Mouse (Mus musculus): ENCODE data around the gene Gm20431. TPM values are rescaled to one million over a fixed set of nuclear protein-coding genes. Genes with fewer than 3 reads are reported as not detected.
"Not testable (repeated sequence)": the region's sequence is repeated elsewhere in the genome, so short reads cannot be mapped to it uniquely, and the experiment has no call there.

Gene Gm20431
- total RNA-seq, 2 experiments from 2014 or later = not detected

GRCm38 (mm10) chr2:167633537-167633872 is 27.8 kb downstream of the Gm20431 start:
- ATAC-seq (replicated peaks; ENCODE audit: low FRiP score, poor library complexity, severe bottlenecking) = no peak

- ATAC-seq (replicated peaks; ENCODE audit: low FRiP score, poor library complexity, severe bottlenecking) = no peak
Measured at GRCm38 (mm10) chr2:167632731-167633536, 28.4 kb downstream of the Gm20431 start.

DNA sequence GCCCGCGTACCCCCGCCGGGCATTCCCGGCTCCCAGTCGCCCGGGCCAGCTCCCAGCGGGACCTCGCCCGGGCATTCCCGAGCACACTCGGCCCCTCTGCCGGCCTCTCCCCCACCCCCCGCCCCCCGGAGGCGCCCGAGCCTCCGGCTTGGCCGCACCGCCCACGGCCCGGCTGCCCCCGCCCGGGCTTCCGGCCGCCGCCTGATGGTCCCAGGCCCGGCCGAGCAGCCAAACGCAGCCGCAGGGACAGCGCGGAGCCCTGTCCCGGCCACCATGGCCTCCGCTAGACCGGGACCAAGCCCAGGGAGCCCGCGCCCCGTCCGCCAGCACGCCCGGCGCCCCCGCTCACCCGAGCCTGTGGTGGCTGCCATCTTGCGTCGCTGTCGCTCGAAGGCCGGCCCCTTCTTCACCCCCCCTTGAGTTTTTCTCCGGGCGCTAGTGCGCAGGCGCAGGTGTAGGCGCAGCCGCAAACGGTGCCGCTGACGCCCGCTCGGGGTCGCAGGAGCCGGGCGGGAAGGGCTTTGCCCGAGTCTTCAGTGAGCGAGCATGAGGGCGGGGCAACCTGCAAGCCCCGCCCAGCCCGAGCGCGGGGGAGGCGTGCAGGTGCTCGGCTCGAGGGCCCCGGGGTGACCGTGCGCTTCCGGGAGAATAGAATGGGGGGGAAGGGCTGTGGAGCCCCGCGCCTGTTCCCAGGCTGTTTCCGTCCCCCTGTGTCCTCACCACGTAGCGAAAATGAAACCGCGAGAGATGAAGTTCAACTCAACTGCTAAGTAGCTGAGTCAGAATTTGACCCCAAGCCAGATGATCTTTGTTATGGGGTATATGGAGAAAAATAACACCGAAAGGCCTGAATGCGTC is 29.5 kb downstream of the Gm20431 start, which contains the start of gene Ube2v1:
Gene Ube2v1 (minus strand): TSS at position 505 of the 858 bp plus-strand sequence.
- peak; percentile 43 for ATAC-seq (replicated peaks; ENCODE audit: low FRiP score, poor library complexity, severe bottlenecking)

DNA sequence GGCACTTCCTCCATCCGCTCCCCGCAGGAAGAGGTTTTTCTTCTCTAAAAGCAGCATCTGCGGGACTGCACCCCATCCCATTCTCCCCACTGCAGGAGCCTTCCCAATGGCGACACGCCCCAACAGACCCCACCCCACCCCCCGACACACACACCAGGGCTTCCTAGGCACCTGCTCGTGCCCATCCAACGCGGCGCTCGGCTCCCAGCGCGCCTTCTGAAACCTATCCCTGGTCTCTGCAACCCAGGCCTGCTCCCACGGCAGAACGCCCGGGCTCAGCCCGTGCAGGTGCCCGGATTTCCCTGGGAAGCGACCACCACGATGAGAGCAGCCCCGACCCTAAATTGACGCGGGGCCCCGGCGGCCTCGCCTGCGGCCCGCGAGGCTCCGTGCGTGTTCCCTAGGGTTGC is 30.1 kb downstream of the Gm20431 start:
- no peak for ATAC-seq (replicated peaks; ENCODE audit: low FRiP score, poor library complexity, severe bottlenecking)

DNA sequence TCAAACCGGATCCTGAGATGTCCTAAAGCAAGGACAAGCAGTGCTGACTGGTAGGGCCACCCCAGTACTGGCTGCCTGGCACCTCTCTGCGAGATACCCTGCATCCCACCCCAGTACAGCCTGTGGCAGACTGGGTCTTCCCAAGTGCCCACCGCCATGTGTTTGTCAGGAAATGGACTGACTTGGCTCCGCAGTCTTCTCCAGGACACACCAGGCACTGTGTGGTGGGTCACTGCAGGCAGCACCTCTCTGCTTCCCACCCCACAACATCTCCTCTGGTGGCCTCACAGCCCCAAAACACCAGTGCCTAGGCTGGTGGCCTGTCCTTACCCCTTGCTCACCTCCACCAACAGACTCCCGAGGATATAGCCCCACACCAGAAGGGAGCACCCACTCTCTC is 30.9 kb downstream of the Gm20431 start:
- ATAC-seq (replicated peaks; ENCODE audit: low FRiP score, poor library complexity, severe bottlenecking) = no peak

GRCm38 (mm10) chr2:167629665-167630209 is 31.6 kb downstream of the Gm20431 start:
- ATAC-seq (replicated peaks; ENCODE audit: low FRiP score, poor library complexity, severe bottlenecking) = no peak

DNA sequence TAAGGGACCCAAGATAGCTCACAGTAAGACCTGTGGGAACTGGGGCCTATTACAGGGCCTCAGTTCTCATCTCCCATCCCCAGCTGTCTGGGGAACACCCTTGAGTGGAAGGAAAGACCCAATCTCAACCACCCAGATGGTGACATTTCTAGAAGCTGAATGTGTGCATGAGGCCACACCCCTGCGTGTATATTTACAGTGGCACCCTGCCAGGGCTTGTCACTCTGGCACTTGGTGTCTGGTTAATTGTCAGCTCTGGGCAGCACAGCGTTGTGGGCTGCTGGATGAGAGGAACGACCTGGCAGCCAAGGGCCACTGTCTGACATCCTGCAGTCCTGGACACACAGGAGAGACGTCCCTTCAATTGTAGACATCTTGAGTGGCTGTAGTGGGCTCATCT is 32.4 kb downstream of the Gm20431 start:
- peak; percentile 68 for ATAC-seq (replicated peaks; ENCODE audit: low FRiP score, poor library complexity, severe bottlenecking)

GRCm38 (mm10) chr2:167627019-167627418 is 34.3 kb downstream of the Gm20431 start:
- ATAC-seq (replicated peaks; ENCODE audit: low FRiP score, poor library complexity, severe bottlenecking) = no peak

GRCm38 (mm10) chr2:167625670-167626069 is 35.6 kb downstream of the Gm20431 start:
- no peak for ATAC-seq (replicated peaks; ENCODE audit: low FRiP score, poor library complexity, severe bottlenecking)

GRCm38 (mm10) chr2:167624368-167625075 is 36.8 kb downstream of the Gm20431 start:
- ATAC-seq (replicated peaks; ENCODE audit: low FRiP score, poor library complexity, severe bottlenecking) = no peak

DNA sequence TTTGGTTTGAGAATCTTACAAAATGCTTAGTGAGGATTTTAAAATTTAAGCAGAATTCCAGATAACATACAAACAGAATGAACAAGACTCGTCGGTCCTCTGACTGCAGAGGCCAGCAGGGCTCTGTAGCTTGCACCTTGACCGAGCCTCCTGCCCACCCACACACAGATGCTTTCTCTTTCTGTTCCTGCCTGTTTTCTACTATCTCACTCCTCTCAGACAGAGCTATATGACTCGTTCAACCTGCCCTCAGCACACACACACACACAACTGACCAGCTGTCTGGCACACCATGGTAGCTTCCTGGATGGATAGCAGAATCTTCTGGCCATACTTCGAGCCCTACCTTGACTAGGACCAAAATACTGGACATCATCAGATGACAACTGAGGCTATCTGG is 38.3 kb downstream of the Gm20431 start:
- ATAC-seq (replicated peaks; ENCODE audit: low FRiP score, poor library complexity, severe bottlenecking) = no peak

GRCm38 (mm10) chr2:167622352-167622751 is 38.9 kb downstream of the Gm20431 start:
- ATAC-seq (replicated peaks; ENCODE audit: low FRiP score, poor library complexity, severe bottlenecking) = no peak

DNA sequence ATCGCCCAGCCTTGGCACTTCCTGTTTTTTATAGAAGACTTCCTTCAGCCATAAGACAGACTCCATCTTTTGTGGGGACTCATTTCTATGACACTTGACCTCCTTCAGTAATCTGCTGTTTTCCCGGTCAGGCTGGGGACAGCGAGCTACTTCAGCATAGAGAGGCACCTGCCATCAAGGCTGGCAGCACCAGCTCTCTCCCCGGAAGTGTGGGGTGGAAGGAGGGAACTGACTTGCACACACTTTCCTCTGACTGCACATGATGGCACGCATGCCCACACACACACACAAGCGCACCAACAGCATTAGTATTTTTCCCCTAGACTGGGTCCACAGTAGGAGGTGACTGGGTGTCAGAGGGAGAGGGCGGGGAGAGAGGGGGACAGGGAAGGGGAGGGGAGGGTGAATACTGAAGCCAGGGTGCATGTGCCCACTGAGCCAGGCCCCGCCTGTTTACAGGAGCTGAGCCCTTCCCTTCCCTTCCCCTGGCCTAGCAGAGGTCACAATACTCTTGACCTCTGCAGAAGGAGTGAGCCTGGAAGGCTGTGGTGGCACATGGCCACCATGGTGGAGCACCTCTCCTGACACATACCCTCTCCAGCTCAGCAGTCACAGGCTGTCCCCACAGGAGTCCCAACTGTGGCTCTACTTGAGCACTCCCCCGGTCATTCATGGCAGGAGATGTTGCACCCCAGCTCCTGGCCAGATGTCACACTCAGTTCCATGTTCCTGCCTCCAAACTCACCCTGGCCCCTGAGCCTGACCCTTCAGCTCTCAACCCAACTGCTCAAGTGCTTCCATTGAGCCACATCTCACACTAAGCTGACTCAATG is 39.8 kb downstream of the Gm20431 start:
- ATAC-seq (replicated peaks; ENCODE audit: low FRiP score, poor library complexity, severe bottlenecking) = no peak

- no peak for ATAC-seq (replicated peaks; ENCODE audit: low FRiP score, poor library complexity, severe bottlenecking)
Measured at GRCm38 (mm10) chr2:167617472-167617871, 43.8 kb downstream of the Gm20431 start.

DNA sequence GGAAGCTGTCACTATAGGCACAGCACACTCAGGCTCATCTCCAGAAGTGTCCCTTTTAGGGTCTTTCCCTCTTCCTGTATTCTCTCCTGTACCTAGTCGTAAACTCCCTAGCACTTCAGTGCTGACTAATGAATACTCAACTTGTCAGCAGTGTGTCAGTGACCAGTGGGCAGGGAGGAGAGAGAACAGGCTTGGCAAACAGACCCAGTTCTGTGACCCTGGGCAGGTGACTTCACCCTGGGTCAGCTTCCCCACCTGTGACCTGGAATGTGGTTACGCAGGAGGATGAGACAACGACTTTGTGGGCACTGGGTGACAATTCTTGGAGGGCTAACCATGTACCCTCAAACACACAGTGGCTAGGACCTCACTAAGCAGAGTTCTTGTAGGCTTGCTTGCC is 44.3 kb downstream of the Gm20431 start:
- ATAC-seq (replicated peaks; ENCODE audit: low FRiP score, poor library complexity, severe bottlenecking) = no peak

GRCm38 (mm10) chr2:167613335-167613734 is 48.0 kb downstream of the Gm20431 start:
- ATAC-seq (replicated peaks; ENCODE audit: low FRiP score, poor library complexity, severe bottlenecking) = not testable (repeated sequence)

- no peak for ATAC-seq (replicated peaks; ENCODE audit: low FRiP score, poor library complexity, severe bottlenecking)
Measured at GRCm38 (mm10) chr2:167612122-167612521, 49.2 kb downstream of the Gm20431 start.

- ATAC-seq (replicated peaks; ENCODE audit: low FRiP score, poor library complexity, severe bottlenecking) = no peak
Measured at GRCm38 (mm10) chr2:167611287-167611686, 50.0 kb downstream of the Gm20431 start.

DNA sequence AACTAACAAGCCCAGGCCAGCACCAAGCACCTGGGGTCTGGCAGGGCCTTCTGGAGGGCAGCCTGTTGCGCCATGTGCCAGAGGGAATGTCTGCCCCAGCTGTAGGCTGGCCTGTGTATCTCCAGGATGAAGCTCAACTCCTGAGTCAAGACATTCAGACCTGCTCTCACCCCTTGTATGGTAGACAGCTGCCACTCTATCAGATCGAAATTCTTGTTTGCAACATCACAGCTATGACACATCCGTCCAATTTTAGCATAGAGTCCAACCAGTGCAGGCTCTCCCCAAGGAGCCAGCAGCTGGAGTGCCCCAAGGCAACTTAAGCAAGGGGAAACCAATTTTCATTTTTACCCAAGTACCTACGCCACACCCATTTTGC is 54.6 kb downstream of the Gm20431 start:
- ATAC-seq (replicated peaks; ENCODE audit: low FRiP score, poor library complexity, severe bottlenecking) = no peak

Measured in erythroblast, adult 5-6 weeks (primary cell).